Mouse (Mus musculus) ES-Bruce4 (cell line): ENCODE data around the gene Gps2. TPM values are rescaled to one million over a fixed set of nuclear protein-coding genes. Genes with fewer than 3 reads are reported as not detected.

Experiments
- H3K27ac ChIP-seq: 2 replicates; pipeline ENCODE4 v1.5.1; 2012; ENCODE audit warnings: low read length, inconsistent platforms; ENCODE audit not compliant: insufficient read depth
- H3K27me3 ChIP-seq: 2 replicates; pipeline ENCODE4 v1.6.1; 2012; ENCODE audit warnings: mild to moderate bottlenecking, low read length, inconsistent platforms; ENCODE audit not compliant: control insufficient read depth, poor library complexity, insufficient read depth, severe bottlenecking
- H3K36me3 ChIP-seq: 2 replicates; pipeline ENCODE4 v1.6.1; 2012; ENCODE audit warnings: inconsistent platforms, mild to moderate bottlenecking, low read length, moderate library complexity; ENCODE audit not compliant: control insufficient read depth, poor library complexity, insufficient read depth, severe bottlenecking
- H3K4me1 ChIP-seq: one replicate; pipeline ENCODE4 v1.8.1; 2011; ENCODE audit warnings: low read length; ENCODE audit not compliant: control insufficient read depth, insufficient read depth
- H3K4me3 ChIP-seq: 2 replicates; pipeline ENCODE4 v1.5.1; 2011; ENCODE audit warnings: low read depth, mild to moderate bottlenecking, low read length
- H3K9ac ChIP-seq: 2 replicates; pipeline ENCODE4 v1.6.1; 2012; ENCODE audit warnings: low read depth, mild to moderate bottlenecking, inconsistent platforms; ENCODE audit not compliant: poor library complexity, severe bottlenecking
- H3K9me3 ChIP-seq: replicated peaks from 2 replicates; pipeline ENCODE4 v1.6.1; 2012; ENCODE audit warnings: mild to moderate bottlenecking, low read length, inconsistent platforms; ENCODE audit not compliant: control insufficient read depth, poor library complexity, insufficient read depth, severe bottlenecking
- CTCF ChIP-seq: IDR thresholded peaks from one replicate; pipeline ENCODE4 v1.8.1; 2011; ENCODE audit warnings: low read depth, low read length
- EP300 ChIP-seq: IDR thresholded peaks from 2 replicates; pipeline ENCODE4 v1.6.1; 2011; ENCODE audit warnings: low read depth, low read length; ENCODE audit not compliant: insufficient read depth
- POLR2A ChIP-seq: IDR thresholded peaks from one replicate; pipeline ENCODE4 v1.8.1; 2011; ENCODE audit warnings: low read length; ENCODE audit not compliant: insufficient read depth
- polyA plus RNA-seq: library from polyadenylated mRNA; stranded (reverse); fragments of >200 nt; gene quantifications from 2 replicates; pipeline ENCODE4 v1.2.4, GENCODE M21; 2011; ENCODE audit warnings: low read depth; ENCODE audit not compliant: missing spikeins, insufficient read depth, insufficient read length

The Gps2 gene
- polyA plus RNA-seq, 1 experiment, result 24.4 TPM

DNA sequence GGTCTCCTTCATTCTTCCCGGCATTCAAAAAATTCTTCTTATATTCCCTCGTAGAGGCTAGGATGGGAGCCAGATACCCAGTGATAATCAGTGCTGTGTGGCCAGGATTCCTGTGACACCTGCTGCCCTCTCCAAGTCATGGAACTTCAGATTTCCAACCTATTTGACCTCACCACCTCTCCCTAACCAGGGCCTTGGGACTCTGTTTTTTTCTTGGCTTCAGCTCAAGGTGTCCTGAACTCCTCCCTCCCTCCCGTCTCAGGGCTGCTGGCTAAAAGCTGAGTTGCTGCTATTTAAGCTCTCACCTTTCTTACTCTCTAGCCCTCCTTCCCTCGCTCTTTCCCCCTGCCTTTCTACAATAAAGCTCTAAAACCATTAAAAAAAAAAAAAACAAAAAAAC lies 13.8 kb upstream of the Gps2 start:
- H3K27ac ChIP-seq, result no peak overlapping the region

DNA sequence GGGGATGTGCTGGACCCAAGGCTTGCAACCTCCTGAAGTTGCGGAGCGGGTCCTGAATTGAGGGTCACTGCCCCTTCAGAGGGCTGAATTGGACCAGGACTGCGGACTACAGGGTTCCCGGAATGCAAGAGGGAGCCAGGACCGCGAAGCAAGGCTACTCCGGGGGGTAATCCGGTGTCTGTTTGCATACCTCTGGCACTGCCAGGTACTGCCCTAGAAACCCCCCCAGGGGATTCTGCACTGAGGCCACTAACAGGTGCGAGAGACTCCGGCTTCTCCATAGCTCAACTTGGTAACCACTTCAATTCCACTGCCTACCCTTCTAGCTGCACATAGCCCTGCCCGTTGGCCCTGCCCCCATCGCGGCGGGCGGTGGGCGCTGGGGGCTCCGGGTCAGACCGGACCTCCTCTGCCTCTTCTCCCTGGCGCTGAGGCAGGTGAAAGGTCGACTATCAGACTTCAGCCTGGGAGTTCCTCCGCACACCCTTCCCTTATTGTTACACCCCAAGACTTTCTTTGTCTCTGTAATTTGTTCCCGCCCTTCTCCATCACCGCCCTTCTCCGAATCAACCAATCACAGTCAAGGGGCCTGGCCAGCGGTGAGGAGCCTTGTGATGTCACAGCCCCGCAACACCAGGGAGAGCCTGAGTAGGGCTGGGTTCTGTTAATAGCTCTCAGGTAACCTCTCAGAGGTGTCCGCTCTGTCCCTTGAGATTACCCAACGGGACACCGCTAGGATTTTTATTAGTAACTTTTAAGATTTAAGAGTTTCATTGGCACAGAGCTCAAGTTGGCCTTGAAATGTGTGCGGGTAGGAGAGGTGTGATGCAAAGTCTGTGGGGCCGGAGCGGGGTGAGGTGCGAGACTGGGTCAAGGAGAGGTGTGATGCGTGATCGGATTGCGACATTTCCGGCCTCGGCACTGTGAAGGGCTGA lies 12.9 kb upstream of the Gps2 start, which contains the start of the genes 2810408A11Rik and Neurl4:
Gene 2810408A11Rik (minus strand): TSS at position 517 of the 935 bp plus-strand sequence.
Gene Neurl4 (plus strand): TSS at position 602 of the 935 bp plus-strand sequence.
- H3K27me3 ChIP-seq, result no peaks in the 10 kb centered on the region
- H3K4me3 ChIP-seq, result peak within 1 kb of the TSS; percentile 92
- TF ChIP-seq CTCF (no peak), EP300 (no peak; the same call in 1 of the 2 replicates), POLR2A (no peak)
- no peaks in the 10 kb centered on the region for H3K4me1 ChIP-seq
- no peaks in the 10 kb centered on the region for H3K9me3 ChIP-seq
- H3K27ac ChIP-seq, result peak within 1 kb of the TSS; percentile 92
- H3K36me3 ChIP-seq, result peaks cover 12% of the 10 kb centered on the region; the same call in 1 of the 2 replicates
- H3K9ac ChIP-seq, result peak within 1 kb of the TSS; percentile 84

More for the DNA sequence above, 13.8 kb upstream of the Gps2 start:
- H3K27me3 ChIP-seq, result no peaks in the 10 kb centered on the region
- no peaks in the 10 kb centered on the region for H3K4me1 ChIP-seq
- H3K9ac ChIP-seq, result peak overlapping the region; percentile 69
- peak overlapping the region; percentile 11; the same call in 1 of the 2 replicates for H3K4me3 ChIP-seq
- H3K36me3 ChIP-seq, result peaks cover 7% of the 10 kb centered on the region; the same call in 1 of the 2 replicates
- TF ChIP-seq CTCF (no peak), EP300 (no peak), POLR2A (no peak)
- no peaks in the 10 kb centered on the region for H3K9me3 ChIP-seq

DNA sequence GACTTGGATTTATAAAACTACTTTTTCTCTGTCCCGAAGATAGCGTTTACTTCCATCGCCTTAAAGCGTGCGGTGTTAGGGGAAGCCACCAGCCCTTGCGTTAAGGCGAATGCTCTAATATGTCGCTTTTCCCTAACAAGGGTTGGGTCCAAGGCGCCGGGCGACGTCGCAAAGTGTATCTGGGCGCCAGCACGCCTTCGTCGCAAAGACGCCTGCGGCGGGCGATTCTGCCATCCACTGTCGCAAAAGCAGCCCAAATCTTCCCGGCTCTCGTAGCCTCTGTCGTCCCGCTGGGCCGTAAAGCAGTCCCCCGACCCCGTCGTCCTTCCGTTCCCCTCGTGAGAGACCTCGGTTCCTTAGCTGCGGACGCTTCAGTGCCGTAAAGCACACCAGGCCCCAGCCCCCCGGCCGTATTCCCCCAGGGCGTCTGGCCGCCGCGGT lies 12.3 kb upstream of the Gps2 start:
- H3K36me3 ChIP-seq, result peaks cover 12% of the 10 kb centered on the region; the same call in 1 of the 2 replicates
- peak overlapping the region; percentile 92 for H3K27ac ChIP-seq
- peak overlapping the region; percentile 84 for H3K9ac ChIP-seq
- no peaks in the 10 kb centered on the region for H3K9me3 ChIP-seq
- H3K4me3 ChIP-seq, result peak overlapping the region; percentile 92
- no peaks in the 10 kb centered on the region for H3K4me1 ChIP-seq
- TF ChIP-seq POLR2A, result no peak
- no peak for TF ChIP-seq CTCF
- TF ChIP-seq EP300, result no peak
- H3K27me3 ChIP-seq, result no peaks in the 10 kb centered on the region

DNA sequence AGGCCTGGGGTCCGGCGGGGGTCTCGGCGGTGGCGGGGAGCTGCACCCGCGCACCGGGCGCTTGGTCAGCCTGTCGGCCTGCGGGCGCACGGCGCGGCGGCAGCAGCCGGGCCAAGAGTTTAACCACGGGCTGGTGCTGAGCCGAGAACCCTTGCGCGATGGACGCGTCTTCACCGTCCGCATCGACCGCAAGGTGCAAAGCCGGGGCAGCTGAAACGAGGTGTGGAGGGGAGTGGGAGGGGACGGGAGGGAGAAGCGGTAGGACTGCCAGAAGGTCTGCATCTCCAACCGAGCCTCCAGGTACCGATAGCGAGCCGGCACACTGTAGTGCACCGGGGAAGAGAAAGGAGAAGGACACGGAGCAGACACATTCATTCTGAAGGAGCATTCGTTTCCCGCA lies 11.7 kb upstream of the Gps2 start:
- H3K4me3 ChIP-seq, result peak overlapping the region; percentile 78
- no peak overlapping the region for H3K27ac ChIP-seq
- H3K27me3 ChIP-seq, result no peaks in the 10 kb centered on the region
- H3K4me1 ChIP-seq, result no peaks in the 10 kb centered on the region
- TF ChIP-seq CTCF, result no peak
- TF ChIP-seq POLR2A, result no peak
- TF ChIP-seq EP300, result no peak
- peak overlapping the region; percentile 84 for H3K9ac ChIP-seq
- H3K36me3 ChIP-seq, result peaks cover 14% of the 10 kb centered on the region
- H3K9me3 ChIP-seq, result no peaks in the 10 kb centered on the region

DNA sequence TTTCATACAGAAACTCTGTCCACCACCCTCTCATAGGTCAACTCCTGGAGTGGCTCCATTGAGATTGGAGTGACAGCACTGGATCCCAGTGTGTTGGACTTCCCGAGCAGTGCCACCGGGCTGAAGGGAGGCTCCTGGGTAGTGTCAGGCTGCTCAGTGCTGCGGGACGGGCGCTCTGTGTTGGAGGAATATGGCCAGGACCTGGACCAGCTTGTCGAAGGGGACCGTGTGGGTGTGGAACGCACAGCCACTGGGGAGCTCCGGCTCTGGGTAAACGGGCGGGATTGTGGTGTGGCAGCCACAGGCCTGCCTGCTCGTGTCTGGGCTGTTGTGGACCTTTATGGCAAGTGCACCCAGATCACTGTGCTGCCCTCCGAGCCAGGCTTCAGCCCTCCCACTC lies 10.7 kb upstream of the Gps2 start:
- Histone ChIP-seq H3K9me3 (no peaks in the 10 kb centered on the region), H3K4me3 (no peak overlapping the region), H3K27ac (no peak overlapping the region), H3K27me3 (no peaks in the 10 kb centered on the region), H3K9ac (peak overlapping the region; percentile 84; the same call in 1 of the 2 replicates), H3K4me1 (no peaks in the 10 kb centered on the region), H3K36me3 (peaks cover 23% of the 10 kb centered on the region)
- TF ChIP-seq CTCF, result no peak
- TF ChIP-seq EP300, result no peak
- no peak for TF ChIP-seq POLR2A

DNA sequence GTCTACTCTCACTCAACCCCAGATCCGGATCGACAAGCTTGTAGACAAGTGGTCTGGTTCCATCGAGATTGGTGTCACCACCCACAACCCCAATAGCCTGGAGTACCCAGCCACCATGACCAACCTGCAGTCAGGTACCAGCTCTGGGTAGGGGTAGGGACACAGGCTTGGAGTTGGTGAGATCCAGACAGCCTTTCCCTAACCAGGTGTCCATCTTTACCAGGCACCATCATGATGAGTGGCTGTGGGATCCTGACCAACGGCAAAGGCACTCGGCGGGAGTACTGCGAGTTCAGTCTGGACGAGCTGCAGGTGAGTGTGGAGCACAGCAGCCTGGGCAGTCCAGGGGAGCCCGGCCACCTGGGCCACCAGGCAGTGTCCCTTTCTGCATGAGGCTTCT lies 9.4 kb upstream of the Gps2 start:
- peaks cover 34% of the 10 kb centered on the region for H3K36me3 ChIP-seq
- no peaks in the 10 kb centered on the region for H3K27me3 ChIP-seq
- no peak overlapping the region for H3K27ac ChIP-seq
- H3K9ac ChIP-seq, result no peak overlapping the region
- H3K4me3 ChIP-seq, result no peak overlapping the region
- no peaks in the 10 kb centered on the region for H3K4me1 ChIP-seq
- no peak for TF ChIP-seq EP300
- TF ChIP-seq CTCF, result no peak
- TF ChIP-seq POLR2A, result no peak
- no peaks in the 10 kb centered on the region for H3K9me3 ChIP-seq
